Mouse (Mus musculus): ENCODE data around the gene Gm20388. TPM values are rescaled to one million over a fixed set of nuclear protein-coding genes. Genes with fewer than 3 reads are reported as not detected.

The Gm20388 gene
- polyA plus RNA-seq, 1 experiment, result 29.8 TPM

GRCm38 (mm10) chr8:123117127-123117731 is 3206.6 kb downstream of the Gm20388 start, which contains the start of gene Cpne7:
Gene Cpne7, plus strand, starts transcription at chr8:123117374.

GRCm38 (mm10) chr8:123157888-123158465 is 3247.3 kb downstream of the Gm20388 start, which contains the start of gene Sult5a1:
Gene Sult5a1, minus strand, starts transcription at chr8:123158315.

GRCm38 (mm10) chr8:123185566-123186409 is 3275.1 kb downstream of the Gm20388 start, which contains the start of gene Dpep1:
Gene Dpep1, plus strand, starts transcription at chr8:123186242.

GRCm38 (mm10) chr8:123212321-123213117 is 3301.9 kb downstream of the Gm20388 start, which contains the start of the genes Chmp1a and Spata33:
Gene Chmp1a, minus strand, starts transcription at chr8:123212763.
Gene Spata33, plus strand, starts transcription at chr8:123212832.

GRCm38 (mm10) chr8:123224278-123225266 is 3313.9 kb downstream of the Gm20388 start, which contains the start of gene Cdk10:
Gene Cdk10, plus strand, starts transcription at chr8:123224842.

GRCm38 (mm10) chr8:123235520-123236497 is 3325.2 kb downstream of the Gm20388 start, which contains the start of gene Spata2l:
Gene Spata2l, minus strand, starts transcription at chr8:123236233.

GRCm38 (mm10) chr8:123254099-123254885 is 3343.7 kb downstream of the Gm20388 start, which contains the start of the genes Zfp276 and Vps9d1:
Gene Zfp276, plus strand, starts transcription at chr8:123254195.
Gene Vps9d1, minus strand, starts transcription at chr8:123254348.

GRCm38 (mm10) chr8:123318467-123318911 is 3407.8 kb downstream of the Gm20388 start, which contains the start of gene Fanca:
Gene Fanca, minus strand, starts transcription at chr8:123318576.

GRCm38 (mm10) chr8:123332262-123333090 is 3421.8 kb downstream of the Gm20388 start, which contains the start of gene Spire2:
Gene Spire2, plus strand, starts transcription at chr8:123332713.

GRCm38 (mm10) chr8:123373403-123374238 is 3463.0 kb downstream of the Gm20388 start, which contains the start of gene Tcf25:
Gene Tcf25, plus strand, starts transcription at chr8:123373753.

GRCm38 (mm10) chr8:123406786-123407185 is 3496.1 kb downstream of the Gm20388 start, which contains the start of gene Mc1r:
Gene Mc1r, plus strand, starts transcription at chr8:123407107.

GRCm38 (mm10) chr8:123411246-123411645 is 3500.6 kb downstream of the Gm20388 start, which contains the start of gene Tubb3:
Gene Tubb3, plus strand, starts transcription at chr8:123411424.

GRCm38 (mm10) chr8:123423441-123423840 is 3512.8 kb downstream of the Gm20388 start, which contains the start of gene Def8:
Gene Def8, plus strand, starts transcription at chr8:123423527.

GRCm38 (mm10) chr8:123477737-123478258 is 3567.2 kb downstream of the Gm20388 start, which contains the start of gene Afg3l1:
Gene Afg3l1, plus strand, starts transcription at chr8:123477903.

GRCm38 (mm10) chr8:123514781-123515539 is 3604.3 kb downstream of the Gm20388 start, which contains the start of gene Dbndd1:
Gene Dbndd1, minus strand, starts transcription at chr8:123515463.

